Mouse (Mus musculus) left cerebral cortex, adult 2 months (tissue): ENCODE measurements around the gene Kcna5. TPM values are rescaled to one million over a fixed set of nuclear protein-coding genes. Genes with fewer than 3 reads are reported as not detected.

Experiments used
- DNase-seq, 2 experiments: peaks; one replicate each; pipeline ENCODE4 v3.0.0; 2021 to 2022; ENCODE audit warnings: low spot score in 2 of 2, mixed read lengths in 1 of 2; ENCODE audit errors: extremely low spot score in 1 of 2
- H3K27ac ChIP-seq: fragments of 200-600 bp; 2 replicates; pipeline ENCODE4 v1.8.1; 2022
- H3K4me3 ChIP-seq: fragments of 200-600 bp; 2 replicates; pipeline ENCODE4 v1.8.1; 2022
- CTCF ChIP-seq: fragments of 200-600 bp; IDR thresholded peaks from 2 replicates; pipeline ENCODE4 v1.8.1; 2022; ENCODE audit warnings: antibody characterized with exemption, mild to moderate bottlenecking, moderate library complexity
- intact Hi-C: fragments of 180-260 bp; cut with DNase I; formaldehyde crosslinking; loops from one replicate; pipeline ENCODE4 v1.15.1; 2025
- long read RNA-seq, 2 experiments: library from polyadenylated mRNA; stranded (forward); transcript quantifications; one replicate each; pipeline ENCODE4 v2.0.0; 2021; ENCODE audit warnings: borderline mapping rate in 2 of 2
- total RNA-seq, 2 experiments: library from RNA; stranded (reverse); gene quantifications; 2 replicates each; pipeline ENCODE4 v1.2.3; 2021

Kcna5 gene
- 1 to 10 TPM; 4.2 to 5.6 TPM for total RNA-seq
- long read RNA-seq, experiment 1, transcript Kcna5-201 (1 exons, 2,862 nt), result major isoform, 12 of 12 reads
- long read RNA-seq, experiment 1, partial matches to known transcripts, result 0 of 12 reads
- long read RNA-seq, experiment 1, other reads (novel, unspliced or antisense), result 0 of 12 reads
- long read RNA-seq, experiment 2, transcript Kcna5-201 (1 exons, 2,862 nt), result major isoform, 6 of 6 reads
- long read RNA-seq, experiment 2, partial matches to known transcripts, result 0 of 6 reads
- long read RNA-seq, experiment 2, other reads (novel, unspliced or antisense), result 0 of 6 reads

DNA sequence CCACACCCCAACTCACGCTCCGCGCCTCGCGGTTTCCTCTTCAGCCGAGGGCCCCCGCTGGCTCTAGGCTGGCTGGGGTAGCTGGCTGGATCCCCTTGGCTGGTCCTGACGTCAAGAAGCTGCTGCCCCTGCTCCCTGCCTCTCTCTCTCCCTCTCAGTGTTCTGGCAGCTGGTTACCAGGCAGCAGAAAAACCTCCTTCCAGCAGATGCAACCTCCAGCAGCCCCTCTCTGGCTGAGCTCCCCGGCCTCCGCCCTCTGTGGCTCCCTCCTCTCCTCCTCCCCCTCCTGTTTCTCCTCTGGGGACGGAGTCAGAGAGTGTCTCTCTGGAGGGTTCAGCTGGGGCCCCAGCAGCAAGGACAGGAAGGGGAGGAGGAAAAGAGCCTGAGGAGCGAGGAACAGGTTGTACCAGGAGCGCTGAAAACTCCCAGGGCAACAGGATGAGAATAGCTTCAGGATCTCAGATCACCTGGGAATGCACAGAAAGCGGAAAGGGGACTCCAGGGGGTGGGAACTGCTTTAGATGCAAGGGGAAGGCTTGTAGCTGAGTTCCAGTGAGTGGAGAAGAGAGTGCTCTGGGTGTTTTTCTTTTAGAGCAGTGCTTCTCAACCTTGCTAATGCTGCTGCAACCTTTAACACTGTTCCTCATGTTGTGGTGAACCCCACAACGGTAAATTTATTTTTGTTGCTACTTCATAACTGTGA, at the start of gene Kcna5:
Kcna5 (minus strand) TSS at position 205 of the 703 bp plus-strand sequence.
- DNase-seq, result no peak
- intact Hi-C loops, result no loop called here
- H3K4me3 ChIP-seq, result 0 out of 2 replicates have a peak within 1 kb of the TSS, but pooled peaks have one; percentile 7
- no peak within 1 kb of the TSS for H3K27ac ChIP-seq
- no peak for TF ChIP-seq CTCF

DNA sequence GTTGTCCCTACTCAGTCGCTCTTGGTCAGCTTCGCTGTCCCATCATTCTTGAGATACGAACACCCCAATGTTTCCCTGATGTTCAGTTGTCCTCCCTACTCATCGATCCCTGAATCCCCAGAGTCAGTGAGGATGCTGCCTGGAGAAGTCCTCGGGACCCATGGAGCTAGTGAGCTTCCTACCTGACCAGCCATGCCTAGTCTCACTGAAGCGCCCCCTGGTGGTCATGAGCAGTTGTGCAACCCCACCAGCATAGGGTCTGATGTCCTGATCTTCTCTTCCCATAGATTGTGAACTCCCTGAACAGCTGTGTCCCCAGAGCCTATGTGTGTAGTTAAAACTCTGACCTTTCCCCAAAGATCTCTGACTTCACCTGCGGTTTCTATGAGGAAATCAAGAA, 47.9 kb upstream of the Kcna5 start:
- DNase-seq, result no peak
- no peak overlapping the region for H3K4me3 ChIP-seq

DNA sequence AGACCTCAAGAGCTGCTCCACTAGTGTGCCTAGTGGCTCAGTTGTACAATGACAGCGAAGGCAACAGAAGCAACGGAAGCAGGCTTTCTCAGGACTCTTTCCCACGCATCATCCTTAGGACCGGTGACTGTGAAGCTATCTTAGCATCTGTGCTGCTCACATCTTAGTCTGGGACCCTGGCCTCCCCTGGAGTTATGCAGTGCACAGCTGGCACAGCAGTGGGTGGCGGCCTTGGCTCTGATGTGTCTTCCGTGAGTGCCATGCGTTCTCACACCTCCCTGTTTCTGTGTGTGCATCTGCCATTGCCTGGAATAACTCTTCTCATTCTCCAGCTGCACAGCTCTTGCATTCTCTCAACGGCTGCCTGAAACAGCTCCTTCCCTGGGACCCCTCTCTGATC, 46.4 kb upstream of the Kcna5 start:
- peak; percentile 48 to 61 for DNase-seq
- peak; percentile 30 for TF ChIP-seq CTCF
- peak overlapping the region; percentile 70 for H3K27ac ChIP-seq
- no peak overlapping the region for H3K4me3 ChIP-seq
- intact Hi-C loops, result loop anchor here (5.0 kb wide), 1 partner anchor 201 kb away; no protein-coding TSS in a partner anchor

More for the DNA sequence above, 47.9 kb upstream of the Kcna5 start:
- TF ChIP-seq CTCF, result peak; percentile 73
- H3K27ac ChIP-seq, result 0 out of 2 replicates have a peak overlapping the region, but pooled peaks have one; percentile 5
- intact Hi-C loops, result loop anchor here (5.0 kb wide), 1 partner anchor 199 kb away; no protein-coding TSS in a partner anchor

DNA sequence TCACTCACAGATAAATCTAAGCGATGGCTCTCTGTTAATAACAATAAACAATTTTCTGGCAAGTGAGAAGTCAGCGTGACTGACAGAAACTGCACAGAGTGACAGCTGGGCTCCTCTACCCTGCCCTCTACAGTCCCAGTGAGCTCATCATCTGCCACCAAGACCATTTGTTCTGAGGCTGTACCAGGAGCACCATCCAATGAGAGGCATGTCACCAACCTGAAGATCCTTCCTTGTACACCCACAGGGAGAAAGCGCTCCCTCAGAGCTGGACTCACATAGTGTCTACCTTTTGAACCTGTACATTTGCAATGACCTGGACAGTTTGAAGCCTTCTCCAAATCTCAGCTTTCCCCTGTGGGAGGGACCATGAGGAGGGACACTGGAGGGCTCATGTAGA, 45.4 kb upstream of the Kcna5 start:
- intact Hi-C loops, result loop anchor here (5.0 kb wide), 1 partner anchor 202 kb away; no protein-coding TSS in a partner anchor
- TF ChIP-seq CTCF, result no peak
- Histone ChIP-seq H3K4me3 (no peak overlapping the region), H3K27ac (peak overlapping the region; percentile 70; the same call in 1 of the 2 replicates)
- no peak for DNase-seq

DNA sequence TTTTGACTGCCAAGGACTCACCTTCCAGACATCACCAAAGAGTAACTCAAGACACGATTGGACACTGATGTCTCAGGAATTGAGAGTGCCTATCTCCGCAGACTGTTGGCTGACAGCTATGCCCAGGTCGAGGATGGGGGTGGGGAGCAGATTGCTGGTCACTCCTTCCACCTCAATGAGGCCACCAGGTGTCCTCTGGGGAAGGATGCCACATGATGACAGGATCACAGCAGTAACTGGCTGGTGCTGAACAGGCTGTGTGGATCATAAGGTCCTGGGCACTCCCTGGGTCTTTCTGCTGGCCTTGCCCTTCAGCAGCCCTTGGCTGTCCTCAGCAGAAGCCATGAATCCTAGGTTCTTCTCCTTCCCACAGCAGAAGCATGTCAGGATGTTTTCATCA, 42.2 kb upstream of the Kcna5 start:
- no peak for TF ChIP-seq CTCF
- H3K4me3 ChIP-seq, result no peak overlapping the region
- intact Hi-C loops, result no loop called here
- H3K27ac ChIP-seq, result no peak overlapping the region
- no peak for DNase-seq

DNA sequence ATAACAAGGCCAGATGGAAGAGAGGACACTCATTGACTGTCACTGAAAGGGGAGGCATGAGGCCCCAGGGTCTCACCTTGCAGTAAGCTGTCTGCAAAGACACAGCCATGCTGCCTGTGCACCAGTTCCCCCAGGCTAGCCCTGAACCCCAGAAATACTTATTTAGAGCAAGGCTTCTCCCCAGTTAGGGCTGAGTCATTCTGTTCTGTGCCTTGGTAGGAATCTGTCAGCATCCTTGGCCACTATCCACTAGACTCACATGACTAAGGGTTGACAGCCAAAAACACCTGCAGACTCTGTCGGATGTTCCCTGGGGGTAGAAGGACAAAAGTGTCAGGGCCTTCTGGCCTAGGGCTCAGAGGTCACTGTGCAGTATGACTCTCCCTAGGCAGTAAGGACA, 41.4 kb upstream of the Kcna5 start:
- intact Hi-C loops, result no loop called here
- Histone ChIP-seq H3K4me3 (no peak overlapping the region), H3K27ac (no peak overlapping the region)
- DNase-seq, result no peak
- no peak for TF ChIP-seq CTCF

DNA sequence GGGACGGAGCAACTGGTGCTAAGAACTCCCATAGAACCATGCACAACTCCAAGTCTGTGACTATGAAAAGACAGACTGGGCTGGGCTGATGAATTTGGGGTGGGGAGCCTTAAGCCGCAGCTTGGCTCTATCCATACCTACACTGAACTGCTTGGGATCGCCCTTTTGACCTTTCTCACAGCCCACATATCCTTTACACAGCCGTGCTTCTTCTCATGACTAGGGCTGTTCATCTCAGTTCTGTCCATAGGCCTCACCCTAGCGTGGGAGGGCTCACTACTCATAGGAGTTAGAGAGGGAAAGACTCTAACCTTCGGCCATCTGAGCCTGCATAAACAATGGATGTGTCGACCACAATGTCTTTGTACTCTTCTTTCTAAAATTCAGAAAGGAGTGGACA, 39.6 kb upstream of the Kcna5 start:
- TF ChIP-seq CTCF, result no peak
- intact Hi-C loops, result no loop called here
- no peak overlapping the region for H3K27ac ChIP-seq
- no peak overlapping the region for H3K4me3 ChIP-seq
- no peak for DNase-seq

DNA sequence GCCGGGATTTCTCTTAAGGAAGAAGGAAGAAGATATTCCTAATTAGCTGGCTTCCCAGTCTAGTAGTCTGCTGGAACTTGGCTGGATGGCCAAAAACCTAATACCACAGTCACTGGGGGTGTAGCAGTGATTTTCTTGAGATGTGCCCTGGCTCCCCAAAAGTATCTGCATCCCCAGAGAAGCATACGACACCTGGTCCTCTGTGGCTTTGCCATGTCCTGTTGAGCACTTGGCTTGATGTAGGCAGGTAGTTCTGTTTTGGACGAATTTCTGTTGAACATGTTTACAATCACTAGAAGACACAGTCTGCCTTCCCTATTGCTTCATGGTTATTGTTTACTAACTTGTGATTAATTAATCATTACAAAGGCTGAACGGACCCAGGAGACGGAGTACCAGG, 37.8 kb upstream of the Kcna5 start:
- TF ChIP-seq CTCF, result no peak
- intact Hi-C loops, result no loop called here
- H3K4me3 ChIP-seq, result no peak overlapping the region
- no peak overlapping the region for H3K27ac ChIP-seq
- no peak for DNase-seq

DNA sequence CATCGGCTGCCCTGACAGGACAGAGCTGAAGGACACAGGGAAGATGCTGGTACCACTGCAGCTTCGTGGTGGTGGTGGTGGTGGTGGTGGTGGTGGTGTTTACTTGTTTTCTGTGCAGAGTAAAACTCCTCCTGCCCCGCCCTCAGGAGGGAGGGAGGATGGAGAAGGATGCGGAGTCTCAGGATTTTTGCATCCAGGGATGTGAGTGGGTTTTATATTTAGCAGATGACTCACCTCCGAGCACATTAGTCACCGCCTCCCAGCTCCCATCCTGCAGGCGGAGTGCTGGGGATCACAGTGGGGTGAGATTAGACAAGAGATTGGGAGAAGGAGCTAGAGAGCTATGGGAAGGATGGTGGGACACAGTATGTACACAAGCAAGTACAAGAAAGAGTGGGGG, 34.6 kb upstream of the Kcna5 start:
- DNase-seq, result peak; percentile 62 to 74
- H3K4me3 ChIP-seq, result no peak overlapping the region
- peak overlapping the region; percentile 78 for H3K27ac ChIP-seq
- no peak for TF ChIP-seq CTCF
- intact Hi-C loops, result no loop called here

DNA sequence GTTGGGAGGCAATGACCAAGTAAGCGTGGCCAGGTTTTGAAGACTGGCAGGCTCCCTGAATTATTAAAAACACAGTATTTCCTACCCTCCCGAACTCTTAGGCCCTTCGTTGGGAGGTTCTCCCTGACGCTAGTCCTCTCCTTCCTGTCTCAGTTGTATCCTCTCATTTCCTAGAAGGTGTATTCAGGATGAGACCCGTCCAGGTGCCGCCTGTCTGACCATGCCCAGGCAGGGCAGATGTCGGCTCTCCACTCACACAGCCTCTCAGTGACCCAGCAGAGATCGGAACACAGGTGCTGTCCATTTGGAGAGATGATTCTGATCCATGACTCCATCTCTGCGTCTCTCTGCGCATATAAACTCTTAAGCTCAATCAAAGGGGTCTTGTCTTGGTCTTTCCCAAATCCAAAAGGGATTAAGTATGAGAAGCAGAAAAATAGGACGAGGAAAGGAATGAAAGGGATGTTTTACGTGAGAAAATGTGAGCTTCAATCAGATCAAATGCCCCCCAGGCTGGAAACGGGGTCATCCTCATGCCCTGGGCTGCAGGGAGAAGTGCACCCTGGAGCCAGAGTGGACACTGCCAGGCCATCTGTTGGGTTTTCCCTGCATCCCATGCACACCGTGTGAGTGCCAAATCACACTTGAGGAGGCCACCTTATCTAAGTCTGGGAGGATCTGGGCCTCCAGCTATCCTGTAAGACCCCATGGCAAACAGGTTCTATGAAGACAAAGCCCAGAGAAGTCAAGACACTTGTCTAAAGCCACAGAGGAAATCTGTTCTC, 33.0 kb upstream of the Kcna5 start:
- DNase-seq, result no peak
- no peak overlapping the region for H3K4me3 ChIP-seq
- no peak for TF ChIP-seq CTCF
- intact Hi-C loops, result no loop called here
- 0 out of 2 replicates have a peak overlapping the region, but pooled peaks have one; percentile 3 for H3K27ac ChIP-seq

DNA sequence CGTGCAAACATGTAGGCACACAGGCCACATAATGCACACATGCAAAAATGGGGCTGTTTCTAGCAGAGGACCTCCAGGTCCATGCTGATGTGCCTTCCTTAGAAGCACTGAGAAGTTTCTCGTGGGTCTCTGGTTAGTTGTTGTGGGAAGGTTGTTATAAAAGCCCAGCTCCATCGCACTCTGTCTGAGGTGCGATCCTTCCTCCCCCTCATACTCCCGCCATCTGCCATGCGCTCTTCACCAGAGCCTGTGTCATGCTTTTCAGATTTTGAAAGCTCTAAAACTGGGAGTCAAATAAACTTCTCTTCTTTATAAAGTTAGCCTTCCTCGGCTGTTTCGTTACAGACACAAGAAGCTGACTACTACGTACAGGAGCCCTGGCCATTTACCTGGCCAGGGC, 32.1 kb upstream of the Kcna5 start:
- no peak for TF ChIP-seq CTCF
- no peak for DNase-seq
- H3K27ac ChIP-seq, result peak overlapping the region; percentile 53
- H3K4me3 ChIP-seq, result no peak overlapping the region
- intact Hi-C loops, result no loop called here

DNA sequence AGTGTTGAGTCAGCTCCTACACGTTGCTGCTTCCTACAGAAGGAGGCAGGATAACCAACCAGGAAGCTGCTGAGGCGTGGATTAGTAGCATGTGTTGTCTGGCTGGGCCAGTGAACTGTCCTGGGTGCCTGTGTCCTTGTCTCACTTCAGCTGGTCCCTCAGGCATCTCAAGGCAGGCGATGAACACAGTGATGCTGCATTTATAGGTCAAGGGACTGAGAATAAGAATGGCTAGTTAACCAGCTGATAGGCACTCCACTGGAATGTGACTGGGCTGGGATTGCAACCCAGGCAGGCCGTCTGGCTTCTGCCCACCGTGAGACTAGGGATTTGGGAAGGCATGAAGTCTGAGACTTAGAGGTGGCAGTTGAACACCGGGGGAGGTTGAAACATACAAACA, 29.2 kb upstream of the Kcna5 start:
- no peak for DNase-seq
- Histone ChIP-seq H3K4me3 (no peak overlapping the region), H3K27ac (peak overlapping the region; percentile 59)
- intact Hi-C loops, result loop anchor here (1.0 to 5.0 kb wide), 3 partner anchors 80 to 283 kb away; partner anchors contain the start of gene Ndufa9
- TF ChIP-seq CTCF, result no peak
